Mouse (Mus musculus): ENCODE data around the gene Gm45808.

Gene Gm45808

DNA sequence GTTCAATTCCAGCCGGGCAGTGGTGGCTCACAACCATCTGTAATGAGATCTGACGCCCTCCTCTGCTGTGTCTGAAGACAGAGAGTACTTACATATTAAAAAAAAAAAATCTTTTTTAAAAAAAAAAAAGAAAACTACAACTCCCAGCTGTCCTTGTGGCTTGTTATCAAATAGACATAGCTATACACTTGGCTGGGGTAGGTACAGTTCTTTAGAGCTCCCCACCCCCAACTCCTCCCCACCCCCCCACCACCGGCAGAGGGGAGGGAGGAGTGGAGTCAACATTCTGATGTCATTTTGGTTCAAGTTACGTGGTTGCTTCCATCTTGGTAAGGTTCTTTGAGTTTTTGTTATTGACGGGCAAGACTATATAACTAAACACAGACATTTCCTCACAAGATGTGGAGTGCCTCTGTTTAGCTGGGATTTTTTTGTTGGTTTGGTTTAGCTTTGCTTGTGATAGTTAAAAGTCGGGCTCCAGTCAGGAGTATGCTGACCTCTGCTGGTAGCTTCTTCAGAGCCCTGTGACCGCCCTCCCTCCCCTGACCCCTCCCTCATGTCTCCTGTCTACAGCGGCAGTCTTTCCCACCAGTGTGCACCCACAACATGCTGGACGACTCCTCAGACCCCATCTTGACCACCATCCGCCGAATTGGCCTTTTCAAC is 39.2 kb downstream of the Gm45808 start:
- DNase-seq, result peak; percentile 40

DNA sequence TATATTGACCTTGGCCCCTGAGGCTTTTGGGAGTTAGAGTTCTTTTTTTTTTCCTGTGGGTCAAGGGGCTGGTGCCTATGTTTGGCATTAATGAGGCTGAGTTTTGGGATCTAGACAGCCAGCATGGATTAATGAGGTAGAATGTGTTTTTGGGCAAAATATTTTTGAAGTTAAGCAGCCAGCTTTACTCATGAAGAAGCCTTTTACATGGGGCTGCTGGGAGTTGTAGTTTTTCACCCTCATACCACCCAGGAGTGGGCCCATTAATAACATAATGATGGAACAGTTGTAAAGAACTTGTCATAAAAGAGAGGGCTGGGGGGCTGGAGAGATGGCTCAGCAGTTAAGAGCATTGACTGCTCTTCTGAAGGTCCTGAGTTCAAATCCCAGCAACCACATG is 40.0 kb downstream of the Gm45808 start:
- no peak for DNase-seq

- no peak for DNase-seq
Observed at GRCm38 (mm10) chr7:45443526-45444420, 42.8 kb downstream of the Gm45808 start.

GRCm38 (mm10) chr7:45437521-45438276 is 48.9 kb downstream of the Gm45808 start, which contains the start of gene Ruvbl2:
Gene Ruvbl2, minus strand, starts transcription at chr7:45438096.
- DNase-seq, result peak; percentile 55

DNA sequence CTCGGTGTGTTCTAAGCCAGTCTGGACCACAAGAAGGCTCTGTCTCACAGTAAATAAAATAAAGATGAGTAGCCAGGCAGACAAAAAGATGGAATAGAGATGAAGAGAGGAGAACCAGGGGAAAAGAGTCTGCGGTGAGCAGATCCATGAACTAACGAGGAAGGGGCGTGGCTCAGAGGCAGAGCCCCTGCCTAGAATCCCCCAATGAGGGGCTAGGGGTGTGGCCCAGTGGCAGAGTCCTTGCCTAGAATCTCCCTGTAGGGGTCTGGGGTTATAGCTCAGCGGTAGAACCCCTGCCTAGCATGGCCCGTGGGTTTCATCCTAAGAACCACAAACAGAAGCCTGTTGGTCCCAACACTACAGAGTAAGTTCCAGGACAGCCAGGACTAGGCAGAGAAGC is 49.6 kb downstream of the Gm45808 start:
- DNase-seq, result no peak

DNA sequence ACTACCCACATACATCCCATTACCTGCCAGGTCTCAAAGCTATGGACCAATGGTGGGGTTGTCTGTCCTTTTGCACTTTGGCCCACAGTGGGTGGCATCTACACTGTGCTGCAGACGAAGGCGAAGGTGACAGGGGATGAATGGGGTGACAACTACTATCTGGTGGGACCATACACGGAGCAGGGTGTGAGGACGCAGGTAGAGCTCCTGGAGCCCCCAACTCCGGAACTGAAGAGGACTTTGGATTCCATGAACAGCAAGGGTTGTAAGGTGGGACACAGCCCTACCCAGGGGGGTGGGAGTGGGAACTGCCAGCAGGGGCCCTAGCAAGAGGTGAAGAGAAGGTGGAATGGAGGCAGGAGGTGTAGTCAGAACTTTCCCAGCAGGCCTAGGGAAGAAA is 50.2 kb downstream of the Gm45808 start:
- DNase-seq, result no peak

DNA sequence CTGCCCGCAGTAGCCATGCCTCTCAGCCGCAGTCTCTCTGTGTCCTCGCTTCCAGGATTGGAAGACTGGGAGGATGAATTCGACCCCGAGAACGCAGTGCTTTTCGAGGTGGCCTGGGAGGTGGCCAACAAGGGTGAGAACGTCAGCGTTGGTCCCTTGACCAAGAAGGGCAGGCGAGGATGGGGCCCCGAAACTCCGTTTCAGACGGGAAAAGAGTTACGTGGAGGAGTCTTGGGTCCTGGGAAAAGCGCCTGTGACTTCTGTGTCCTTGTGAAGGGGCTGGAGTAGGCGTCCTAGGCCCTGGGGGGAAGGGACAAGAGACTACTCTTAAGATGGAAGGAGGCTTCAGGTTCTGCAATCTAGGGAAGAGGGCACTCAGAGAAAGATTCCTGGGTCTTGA is 51.6 kb downstream of the Gm45808 start:
- no peak for DNase-seq

- peak; percentile 100 for DNase-seq
Observed at GRCm38 (mm10) chr7:45434203-45435015, 52.2 kb downstream of the Gm45808 start, which contains the start of gene Gys1. Gene Gys1, plus strand, starts transcription at chr7:45434844.

DNA sequence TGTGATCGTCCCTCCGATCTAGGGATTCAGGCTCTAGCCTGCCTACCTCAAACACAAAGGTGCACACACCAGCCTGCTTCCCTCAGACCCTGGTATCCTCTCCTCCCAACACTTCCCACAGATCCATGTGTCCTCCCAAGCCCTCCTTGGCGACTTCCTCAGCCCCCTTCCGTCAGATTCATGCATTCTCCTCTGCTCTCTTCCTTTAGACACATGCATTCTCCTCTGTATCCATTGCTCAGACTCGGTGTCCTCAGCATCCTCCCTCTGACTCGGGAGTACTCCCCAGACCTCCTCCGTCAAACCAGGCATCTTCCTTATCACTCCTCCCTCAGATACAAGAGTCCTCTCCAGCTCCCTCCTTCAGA is 52.8 kb downstream of the Gm45808 start:
- no peak for DNase-seq

GRCm38 (mm10) chr7:45426556-45426955 is 60.1 kb downstream of the Gm45808 start:
- DNase-seq, result no peak

DNA sequence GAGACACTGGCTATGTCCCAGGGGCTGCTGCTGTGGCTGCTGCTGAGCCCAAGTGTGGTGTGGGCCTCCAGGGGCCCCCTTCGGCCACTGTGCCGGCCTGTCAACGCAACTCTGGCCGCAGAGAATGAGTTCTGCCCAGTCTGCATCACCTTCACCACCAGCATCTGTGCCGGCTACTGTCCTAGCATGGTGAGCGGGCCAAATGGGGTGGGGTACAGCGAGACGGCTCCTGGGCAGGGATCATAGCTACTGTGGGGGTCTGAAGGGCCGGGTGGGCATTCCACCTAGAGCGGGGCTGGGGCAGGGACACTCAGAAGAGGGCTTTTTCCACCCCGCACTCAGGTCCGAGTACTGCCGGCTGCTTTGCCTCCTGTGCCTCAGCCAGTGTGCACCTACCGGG is 65.4 kb downstream of the Gm45808 start:
- no peak for DNase-seq

DNA sequence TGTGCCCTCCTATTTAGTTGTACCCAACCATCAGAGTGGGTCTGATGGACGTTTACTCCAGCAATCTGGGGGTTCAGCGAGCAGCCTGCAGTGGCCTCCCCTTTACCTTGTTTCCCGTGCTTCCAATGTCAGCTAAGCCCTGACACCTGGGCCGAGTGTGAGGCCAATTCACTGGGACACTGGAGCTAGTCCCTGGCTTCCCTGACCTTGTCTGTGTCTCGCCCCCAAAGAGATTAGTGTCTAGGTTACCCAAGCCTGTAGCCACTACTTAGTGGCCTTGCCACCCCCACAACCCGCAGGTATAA is 66.0 kb downstream of the Gm45808 start, which contains the start of gene Lhb:
Gene Lhb (plus strand): TSS at position 206 of the 305 bp plus-strand sequence.
- no peak for DNase-seq

DNA sequence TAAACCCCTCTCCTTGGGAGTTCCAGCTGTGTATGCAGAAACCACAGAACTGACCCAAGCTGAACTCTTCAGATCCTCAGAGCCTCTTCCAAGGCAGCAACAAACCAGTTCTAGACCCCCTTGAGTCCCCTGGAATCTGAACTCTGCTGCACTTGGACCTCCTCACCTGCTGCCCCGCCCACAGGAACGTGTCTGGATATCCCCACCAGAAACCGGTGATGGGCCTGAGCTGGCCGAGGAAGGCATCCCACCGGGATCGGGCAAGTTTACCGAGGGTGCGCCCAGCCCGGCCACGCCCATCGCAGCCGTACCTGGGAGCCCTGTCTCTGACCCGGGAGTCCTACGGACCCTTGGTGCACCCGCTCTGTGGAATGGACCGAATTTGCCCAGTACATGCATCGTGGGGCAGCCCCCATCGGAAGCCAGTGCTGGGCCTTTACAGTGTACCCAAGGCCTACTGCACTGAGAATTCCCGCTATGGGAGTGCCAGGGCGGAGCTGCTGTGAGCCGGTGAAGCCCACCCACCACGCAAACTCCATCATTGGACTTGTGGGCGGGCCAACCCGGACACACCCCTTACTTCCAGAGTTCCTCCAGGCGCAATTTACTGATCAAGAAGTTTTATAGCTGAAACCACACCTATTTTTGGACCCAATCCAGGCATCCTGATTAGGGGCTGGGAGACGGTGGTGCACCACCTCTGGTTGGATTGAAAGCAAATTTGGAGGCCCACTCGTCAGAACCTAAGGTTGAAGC is 66.6 kb downstream of the Gm45808 start:
- DNase-seq, result no peak

- DNase-seq, result no peak
Observed at GRCm38 (mm10) chr7:45417962-45418492, 68.6 kb downstream of the Gm45808 start.

All from thymus, postnatal 4 days (tissue).